Mouse (Mus musculus) CH12.LX (cell line): ENCODE data around the gene Gal3st2b. TPM values are rescaled to one million over a fixed set of nuclear protein-coding genes. Genes with fewer than 3 reads are reported as not detected.
"Not testable (repeated sequence)": the region's sequence is repeated elsewhere in the genome, so short reads cannot be mapped to it uniquely, and the experiment has no call there.

Source experiments
- DNase-seq: peaks from one replicate; pipeline ENCODE4 v3.0.0-alpha.2; 2013; ENCODE audit errors: extremely low read depth
- H3K27ac ChIP-seq: 2 replicates; pipeline ENCODE4 v1.5.1; 2012; ENCODE audit warnings: low read depth, mild to moderate bottlenecking, control low read depth, moderate library complexity; ENCODE audit not compliant: insufficient read depth
- H3K27me3 ChIP-seq: replicated peaks from 2 replicates; pipeline ENCODE3; 2012; ENCODE audit warnings: inconsistent platforms
- H3K36me3 ChIP-seq, 2 experiments: replicated peaks in 1 of 2; 2 replicates each; pipeline versions ENCODE3 to v1.6.1; 2012; ENCODE audit warnings: inconsistent platforms in 1 of 2, low read length in 1 of 2, mild to moderate bottlenecking in 1 of 2, mixed read lengths in 1 of 2, moderate library complexity in 1 of 2; ENCODE audit not compliant: control insufficient read depth in 1 of 2, insufficient read depth in 1 of 2
- H3K4me1 ChIP-seq, 2 experiments: 2 replicates each; pipeline ENCODE4 v1.6.1; 2012; ENCODE audit warnings: inconsistent platforms in 1 of 2, moderate library complexity in 1 of 2; ENCODE audit not compliant: insufficient read depth in 2 of 2, control insufficient read depth in 1 of 2
- H3K4me2 ChIP-seq: 2 replicates; pipeline ENCODE4 v1.6.1; 2012; ENCODE audit warnings: low read depth, mild to moderate bottlenecking, control low read depth; ENCODE audit not compliant: poor library complexity, insufficient read depth, severe bottlenecking
- H3K4me3 ChIP-seq, 3 experiments: fragments of 150-350 bp in 1 of 3; sonication (generic) in 1 of 3; replicated peaks in 1 of 3; 2 replicates each; pipeline versions ENCODE3 to v1.5.1; 2011 to 2012; ENCODE audit warnings: low read depth in 2 of 3, low read length in 2 of 3, mild to moderate bottlenecking in 2 of 3, moderate library complexity in 2 of 3, control low read depth in 1 of 3, improper control_type of control experiment in 1 of 3, inconsistent platforms in 1 of 3, mixed read lengths in 1 of 3; ENCODE audit not compliant: poor library complexity in 1 of 3
- H3K79me2 ChIP-seq: replicated peaks from 2 replicates; pipeline ENCODE4 v1.6.1; 2012; ENCODE audit warnings: mild to moderate bottlenecking, moderate library complexity; ENCODE audit not compliant: control insufficient read depth, poor library complexity, insufficient read depth, severe bottlenecking; ENCODE audit errors: extremely low read depth
- H3K9ac ChIP-seq: 2 replicates; pipeline ENCODE4 v1.6.1; 2012; ENCODE audit warnings: low read depth, mild to moderate bottlenecking, control low read depth, moderate library complexity; ENCODE audit not compliant: insufficient read depth
- H3K9me3 ChIP-seq: replicated peaks from 2 replicates; pipeline ENCODE3; 2012; ENCODE audit warnings: low read length, inconsistent platforms, mixed read lengths
- CTCF ChIP-seq, 2 experiments: IDR thresholded peaks in 1 of 2; conservative IDR thresholded peaks in 1 of 2; 2 replicates each; pipeline ENCODE4 v1.5.1; 2011 to 2012; ENCODE audit warnings: low read depth in 2 of 2, low read length in 2 of 2, improper control_type of control experiment in 1 of 2, inconsistent platforms in 1 of 2, mild to moderate bottlenecking in 1 of 2, moderate library complexity in 1 of 2
- ZNF384 ChIP-seq: IDR thresholded peaks from 2 replicates; pipeline ENCODE4 v1.6.1; 2012; ENCODE audit warnings: low read depth, low read length, improper control_type of control experiment, inconsistent platforms
- dilution Hi-C: fragments of 300-500 bp; cut with MboI; formaldehyde crosslinking; loops from 2 replicates; pipeline ENCODE4 v1.14.3; 2020; ENCODE audit warnings: low sequenced_read_pairs; ENCODE audit not compliant: extremely low pct_unique_long_range_greater_than_20kb, extremely low pct_ligation_motif_present
- in situ Hi-C: fragments of 300-500 bp; cut with MboI; formaldehyde crosslinking; loops from 3 replicates; pipeline ENCODE4 v1.14.3; 2019; ENCODE audit warnings: low sequenced_read_pairs, low pct_ligation_motif_present, low pct_unique_long_range_greater_than_20kb, mixed read lengths
- polyA plus RNA-seq: library from polyadenylated mRNA; unstranded; fragments of >175 nt; gene quantifications from 2 replicates; pipeline ENCODE4 v1.2.1, GENCODE M21; 2012; ENCODE audit warnings: low read depth; ENCODE audit not compliant: insufficient read length
- total RNA-seq, 2 experiments: library from RNA; depleted of rRNA; stranded (reverse); fragments of 300-350 nt in 1 of 2; fragments of >200 nt in 1 of 2; gene quantifications; 2 replicates each; pipeline ENCODE4 v1.2.3; 2012 to 2014

Gene Gal3st2b
- total and polyA plus RNA-seq, 3 experiments: not detected

DNA sequence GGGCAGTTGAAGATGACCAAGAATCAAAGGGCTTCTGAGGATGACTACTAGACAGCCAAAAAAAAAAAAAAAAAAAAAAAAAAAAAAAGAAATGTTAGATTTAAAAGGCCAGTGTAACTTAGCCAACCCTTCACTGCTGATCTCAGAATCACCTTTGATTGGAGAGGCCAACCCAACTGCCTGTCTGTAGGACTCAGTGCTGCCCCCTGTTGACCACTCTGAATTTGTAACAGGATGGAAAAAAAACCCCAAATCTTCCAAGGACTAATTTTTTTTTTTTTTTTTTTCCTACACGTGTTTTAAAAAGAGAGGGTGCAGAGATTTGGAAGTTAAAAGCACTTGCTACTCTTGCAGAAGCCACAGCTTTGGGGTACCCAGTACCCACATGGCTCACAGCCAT lies 27.2 kb upstream of the Gal3st2b start:
- TF ChIP-seq CTCF (conservative IDR thresholded peaks at IDR 0.05 in 1 of 2, IDR thresholded peaks at IDR 0.05 in 1 of 2; ENCODE audit: low read depth in 2 of 2, low read length in 2 of 2) (peak in 1 of 2 experiments; percentile 38; a peak in 2 of 4 replicates), ZNF384 (peak; percentile 52)
- H3K4me2 ChIP-seq, dilution Hi-C loops, H3K4me1 ChIP-seq, H3K4me3 ChIP-seq, in situ Hi-C loops, H3K79me2 ChIP-seq, H3K36me3 ChIP-seq, H3K9ac ChIP-seq, H3K27me3 ChIP-seq, H3K9me3 ChIP-seq, H3K27ac ChIP-seq: not testable (repeated sequence)
- peak; percentile 4 for DNase-seq

- H3K27ac ChIP-seq, H3K4me1 ChIP-seq, DNase-seq, H3K79me2 ChIP-seq, H3K4me3 ChIP-seq, H3K9me3 ChIP-seq, H3K27me3 ChIP-seq, dilution Hi-C loops, H3K9ac ChIP-seq, H3K36me3 ChIP-seq, in situ Hi-C loops, H3K4me2 ChIP-seq: not testable (repeated sequence)
These were observed 20.7 kb upstream of the Gal3st2b start for GRCm38 (mm10) chr1:93897395-93897794.

DNA sequence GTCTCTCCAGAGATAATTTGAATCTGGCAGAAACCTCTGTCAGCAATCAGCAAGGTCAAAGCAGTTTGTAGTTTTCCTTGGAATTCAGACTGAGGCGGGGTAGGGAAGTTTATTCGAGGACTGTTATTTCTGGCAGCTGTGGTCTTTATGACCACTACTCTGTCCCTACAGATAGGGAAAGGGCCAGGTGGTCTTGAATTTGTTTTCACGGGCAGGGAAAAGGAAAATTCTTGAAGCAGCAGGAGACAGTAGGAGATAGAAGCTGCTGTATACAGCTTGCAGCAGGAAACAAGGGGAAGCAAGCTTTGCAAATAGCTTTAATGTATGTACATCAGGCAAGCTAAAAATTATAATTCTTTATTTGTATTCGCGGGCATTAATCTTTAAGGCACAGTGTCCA lies 16.8 kb upstream of the Gal3st2b start:
- H3K4me3 ChIP-seq, dilution Hi-C loops, in situ Hi-C loops, H3K27ac ChIP-seq, H3K4me1 ChIP-seq, H3K27me3 ChIP-seq, H3K4me2 ChIP-seq, H3K79me2 ChIP-seq, H3K9ac ChIP-seq, H3K9me3 ChIP-seq, H3K36me3 ChIP-seq, DNase-seq: not testable (repeated sequence)

GRCm38 (mm10) chr1:93906690-93907089 lies 11.4 kb upstream of the Gal3st2b start:
- in situ Hi-C loops: not testable (repeated sequence)

GRCm38 (mm10) chr1:93908977-93909586 lies 9.0 kb upstream of the Gal3st2b start:
- dilution Hi-C loops, H3K4me2 ChIP-seq, H3K9ac ChIP-seq, H3K36me3 ChIP-seq, H3K27ac ChIP-seq, H3K9me3 ChIP-seq, H3K79me2 ChIP-seq, H3K27me3 ChIP-seq, H3K4me1 ChIP-seq, H3K4me3 ChIP-seq, DNase-seq, in situ Hi-C loops: not testable (repeated sequence)

More at GRCm38 (mm10) chr1:93906690-93907089, 11.4 kb upstream of the Gal3st2b start:
- H3K79me2 ChIP-seq, dilution Hi-C loops, H3K4me2 ChIP-seq, H3K4me3 ChIP-seq, H3K27me3 ChIP-seq, H3K27ac ChIP-seq, H3K4me1 ChIP-seq, H3K36me3 ChIP-seq, H3K9me3 ChIP-seq, H3K9ac ChIP-seq, DNase-seq: not testable (repeated sequence)

GRCm38 (mm10) chr1:93911877-93912276 lies 6.2 kb upstream of the Gal3st2b start:
- H3K36me3 ChIP-seq, H3K4me3 ChIP-seq, H3K27me3 ChIP-seq, H3K79me2 ChIP-seq, in situ Hi-C loops, H3K27ac ChIP-seq, H3K4me2 ChIP-seq, H3K9ac ChIP-seq, DNase-seq, H3K9me3 ChIP-seq, dilution Hi-C loops, H3K4me1 ChIP-seq: not testable (repeated sequence)
